Mouse (Mus musculus) embryonic stem cell, embryonic (primary cell): Measurements from ENCODE around the gene Hpd.

Experiments used
- CTCF ChIA-PET, 4 experiments: fragments of 300-600 bp in 2 of 4; fragments of 350-600 bp in 2 of 4; sonication (Branson Sonifier 250); formaldehyde crosslinking; loops; one replicate each; lab custom pipeline; 2022; ENCODE audit warnings: inconsistent platforms in 2 of 4; lab: Charles Lee
- POLR2A ChIA-PET, 4 experiments: fragments of 300-600 bp in 2 of 4; fragments of 350-600 bp in 2 of 4; sonication (Branson Sonifier 250); formaldehyde crosslinking; loops; one replicate each; lab custom pipeline; 2022; ENCODE audit warnings: antibody characterized with exemption in 4 of 4, inconsistent platforms in 1 of 4; lab: Charles Lee

Gene Hpd

GRCm38 (mm10) chr5:123159866-123160265 lies 22.7 kb downstream of the Hpd start:
- ChIA-PET POLR2A (interaction anchor here in 2 of 4 experiments (1.0 to 10.4 kb wide), 6 partner anchors 10 to 70 kb away, joined by 3 to 233 read pairs (median 40); partner anchors contain the start of genes Rhof (in 2 of the 2) and Psmd9 (in 1 of the 2)), CTCF (interaction anchor here in 3 of 4 experiments (0.6 to 1.4 kb wide), 6 partner anchors 12 to 45 kb away, joined by 3 to 5 read pairs (median 4); no protein-coding TSS in a partner anchor)

- CTCF ChIA-PET: interaction anchor here (0.6 to 7.2 kb wide), 8 partner anchors 10 to 45 kb away, joined by 3 to 187 read pairs (median 8); partner anchors contain the start of gene Rhof (in 2 of the 4)
- POLR2A ChIA-PET: interaction anchor here (0.6 to 10.4 kb wide), 11 partner anchors 10 to 170 kb away, joined by 3 to 233 read pairs (median 7); partner anchors contain the start of genes Rhof (in 3 of the 4), Kdm2b (in 1 of the 4) and Psmd9 (in 1 of the 4)
Measured at GRCm38 (mm10) chr5:123159446-123159845, 23.1 kb downstream of the Hpd start.

- POLR2A ChIA-PET: interaction anchor here (0.5 to 10.4 kb wide), 19 partner anchors 8 to 364 kb away, joined by 3 to 233 read pairs (median 5); partner anchors contain the start of genes Rhof (in 2 of the 4), Psmd9 (in 1 of the 4) and Setd1b (in 1 of the 4)
- CTCF ChIA-PET: interaction anchor here (0.6 to 7.2 kb wide), 19 partner anchors 8 to 167 kb away, joined by 3 to 187 read pairs (median 4); partner anchors contain the start of genes Rhof (in 3 of the 4), Psmd9 (in 2 of the 4) and Wdr66 (in 1 of the 4)
Measured at GRCm38 (mm10) chr5:123157972-123158371, 24.6 kb downstream of the Hpd start.

GRCm38 (mm10) chr5:123156763-123157162 lies 25.8 kb downstream of the Hpd start:
- ChIA-PET CTCF (interaction anchor here (0.9 to 7.2 kb wide), 11 partner anchors 12 to 35 kb away, joined by 4 to 187 read pairs (median 9); partner anchors contain the start of genes Rhof (in 4 of the 4) and Psmd9 (in 2 of the 4)), POLR2A (interaction anchor here (0.6 to 10.4 kb wide), 9 partner anchors 7 to 815 kb away, joined by 3 to 233 read pairs (median 16); partner anchors contain the start of genes Rhof (in 2 of the 4), Psmd9 (in 1 of the 4) and Setd1b (in 1 of the 4))

GRCm38 (mm10) chr5:123155425-123155824 lies 27.1 kb downstream of the Hpd start:
- ChIA-PET CTCF (interaction anchor here (0.5 to 7.2 kb wide), 60 partner anchors 8 to 1367 kb away, joined by 3 to 187 read pairs (median 4); partner anchors contain the start of genes Rhof (in 4 of the 4), Mlxip (in 1 of the 4), Setd1b (in 1 of the 4) and Tmem120b (in 1 of the 4)), POLR2A (interaction anchor here (0.6 to 10.4 kb wide), 19 partner anchors 10 to 235 kb away, joined by 3 to 233 read pairs (median 6); partner anchors contain the start of genes Rhof (in 3 of the 4), Setd1b (in 2 of the 4), Orai1 (in 1 of the 4) and Psmd9 (in 1 of the 4))

- CTCF ChIA-PET: interaction anchor here (0.6 to 7.2 kb wide), 7 partner anchors 14 to 242 kb away, joined by 3 to 187 read pairs (median 5); partner anchors contain the start of genes Rhof (in 3 of the 4) and Mlxip (in 1 of the 4)
- POLR2A ChIA-PET: interaction anchor here (0.6 to 10.4 kb wide), 10 partner anchors 9 to 299 kb away, joined by 3 to 233 read pairs (median 4); partner anchors contain the start of genes Rhof (in 3 of the 4) and Setd1b (in 1 of the 4)
Measured at GRCm38 (mm10) chr5:123152901-123153300, 29.6 kb downstream of the Hpd start.

- ChIA-PET POLR2A (interaction anchor here in 3 of 4 experiments (1.5 to 11.4 kb wide), 5 partner anchors 7 to 76 kb away, joined by 4 to 473 read pairs (median 135); partner anchors contain the start of genes Rhof (in 3 of the 3) and Setd1b (in 2 of the 3)), CTCF (interaction anchor here in 2 of 4 experiments (2.8 to 7.1 kb wide), 3 partner anchors 17 to 20 kb away, joined by 30 to 427 read pairs (median 82); partner anchors contain the start of gene Rhof (in 2 of the 2))
Measured at GRCm38 (mm10) chr5:123151707-123152362, 30.7 kb downstream of the Hpd start.

GRCm38 (mm10) chr5:123151077-123151476 lies 31.4 kb downstream of the Hpd start:
- POLR2A ChIA-PET: interaction anchor here (0.6 to 11.4 kb wide), 14 partner anchors 8 to 78 kb away, joined by 3 to 473 read pairs (median 16); partner anchors contain the start of genes Rhof (in 4 of the 4) and Setd1b (in 2 of the 4)
- CTCF ChIA-PET: interaction anchor here (0.6 to 7.1 kb wide), 20 partner anchors 7 to 1145 kb away, joined by 3 to 427 read pairs (median 8); partner anchors contain the start of genes Rhof (in 4 of the 4) and Setd1b (in 1 of the 4)

- ChIA-PET POLR2A (interaction anchor here (0.6 to 11.4 kb wide), 25 partner anchors 8 to 851 kb away, joined by 3 to 473 read pairs (median 6); partner anchors contain the start of genes Rhof (in 4 of the 4), Setd1b (in 2 of the 4), Orai1 (in 1 of the 4) and Psmd9 (in 1 of the 4)), CTCF (interaction anchor here (0.6 to 7.1 kb wide), 34 partner anchors 7 to 1145 kb away, joined by 3 to 427 read pairs (median 7); partner anchors contain the start of genes Rhof (in 4 of the 4), Setd1b (in 2 of the 4), Psmd9 (in 1 of the 4) and Wdr66 (in 1 of the 4))
Measured at GRCm38 (mm10) chr5:123150641-123151040, 31.9 kb downstream of the Hpd start.

- CTCF ChIA-PET: interaction anchor here (0.5 to 7.1 kb wide), 95 partner anchors 8 to 1214 kb away, joined by 3 to 427 read pairs (median 5); partner anchors contain the start of genes Rhof (in 4 of the 4), Orai1 (in 2 of the 4), Psmd9 (in 2 of the 4) and Setd1b (in 2 of the 4)
- POLR2A ChIA-PET: interaction anchor here (0.6 to 11.4 kb wide), 56 partner anchors 8 to 1308 kb away, joined by 3 to 473 read pairs (median 4); partner anchors contain the start of genes Rhof (in 4 of the 4), Setd1b (in 3 of the 4), Psmd9 (in 2 of the 4) and Orai1 (in 1 of the 4)
Measured at GRCm38 (mm10) chr5:123149451-123150400, 32.8 kb downstream of the Hpd start.

GRCm38 (mm10) chr5:123148073-123148722 lies 34.3 kb downstream of the Hpd start:
- ChIA-PET CTCF (interaction anchor here (0.7 to 7.1 kb wide), 15 partner anchors 10 to 465 kb away, joined by 3 to 427 read pairs (median 7); partner anchors contain the start of gene Rhof (in 4 of the 4)), POLR2A (interaction anchor here (0.6 to 11.4 kb wide), 12 partner anchors 11 to 857 kb away, joined by 3 to 473 read pairs (median 8); partner anchors contain the start of genes Rhof (in 4 of the 4) and Setd1b (in 2 of the 4))

- ChIA-PET CTCF (interaction anchor here in 3 of 4 experiments (0.6 to 7.1 kb wide), 10 partner anchors 8 to 84 kb away, joined by 3 to 427 read pairs (median 3); partner anchors contain the start of gene Rhof (in 2 of the 3)), POLR2A (interaction anchor here (0.5 to 11.4 kb wide), 8 partner anchors 11 to 249 kb away, joined by 3 to 473 read pairs (median 8); partner anchors contain the start of genes Rhof (in 4 of the 4) and Setd1b (in 2 of the 4))
Measured at GRCm38 (mm10) chr5:123147569-123147968, 35.0 kb downstream of the Hpd start.

GRCm38 (mm10) chr5:123146357-123146756 lies 36.2 kb downstream of the Hpd start:
- ChIA-PET POLR2A (interaction anchor here (0.8 to 11.4 kb wide), 5 partner anchors 9 to 28 kb away, joined by 3 to 473 read pairs (median 3); partner anchors contain the start of genes Rhof (in 2 of the 4) and Setd1b (in 2 of the 4)), CTCF (interaction anchor here (0.5 to 7.1 kb wide), 9 partner anchors 9 to 66 kb away, joined by 3 to 427 read pairs (median 9); partner anchors contain the start of gene Rhof (in 3 of the 4))

GRCm38 (mm10) chr5:123144746-123145590 lies 37.6 kb downstream of the Hpd start:
- CTCF ChIA-PET: interaction anchor here in 3 of 4 experiments (1.9 to 7.1 kb wide), 6 partner anchors 10 to 27 kb away, joined by 8 to 427 read pairs (median 11); partner anchors contain the start of gene Rhof (in 2 of the 3)
- POLR2A ChIA-PET: interaction anchor here in 3 of 4 experiments (0.6 to 11.4 kb wide), 6 partner anchors 8 to 255 kb away, joined by 3 to 473 read pairs (median 4); partner anchors contain the start of genes Rhof (in 2 of the 3) and Setd1b (in 2 of the 3)
